Mouse (Mus musculus) MEL (cell line): ENCODE measurements around the gene Mfsd2a.

Experiments
- CTCF ChIP-seq, 3 experiments: IDR thresholded peaks in 2 of 3; conservative IDR thresholded peaks in 1 of 3; 2 replicates each; pipeline ENCODE4 v1.5.1; 2011 to 2012; ENCODE audit warnings: low read length in 3 of 3, low read depth in 2 of 3, mild to moderate bottlenecking in 2 of 3, improper control_type of control experiment in 1 of 3, inconsistent platforms in 1 of 3, mixed read lengths in 1 of 3, moderate library complexity in 1 of 3; ENCODE audit not compliant: control insufficient read depth in 1 of 3, insufficient read depth in 1 of 3, poor library complexity in 1 of 3, severe bottlenecking in 1 of 3
- KAT2A ChIP-seq: conservative IDR thresholded peaks from 2 replicates; pipeline ENCODE4 v1.6.1; 2012; ENCODE audit warnings: low read depth, low read length, improper control_type of control experiment, inconsistent platforms
- MEF2A ChIP-seq: IDR thresholded peaks from 2 replicates; pipeline ENCODE4 v1.6.1; 2014; ENCODE audit warnings: low read depth, mild to moderate bottlenecking, inconsistent platforms, low read length, improper control_type of control experiment; ENCODE audit not compliant: poor library complexity, insufficient replicate concordance, severe bottlenecking; ENCODE audit errors: extremely low read depth
- SIN3A ChIP-seq: IDR thresholded peaks from 2 replicates; pipeline ENCODE4 v1.6.1; 2012; ENCODE audit warnings: low read length, improper control_type of control experiment, inconsistent platforms

GRCm38 (mm10) chr4:123005054-123005966 is 44.3 kb upstream of the Mfsd2a start:
- TF ChIP-seq SIN3A = no peak
- TF ChIP-seq CTCF (IDR thresholded peaks at IDR 0.05 in 2 of 3, conservative IDR thresholded peaks at IDR 0.05 in 1 of 3; ENCODE audit: control insufficient read depth in 1 of 3, insufficient read depth in 1 of 3, low read depth in 2 of 3, low read length in 3 of 3, poor library complexity in 1 of 3, severe bottlenecking in 1 of 3) = no peak
- TF ChIP-seq MEF2A = no peak
- TF ChIP-seq KAT2A = no peak
